ENCODE assay signal across 1 mouse cellular context in the genomic region with DNA sequence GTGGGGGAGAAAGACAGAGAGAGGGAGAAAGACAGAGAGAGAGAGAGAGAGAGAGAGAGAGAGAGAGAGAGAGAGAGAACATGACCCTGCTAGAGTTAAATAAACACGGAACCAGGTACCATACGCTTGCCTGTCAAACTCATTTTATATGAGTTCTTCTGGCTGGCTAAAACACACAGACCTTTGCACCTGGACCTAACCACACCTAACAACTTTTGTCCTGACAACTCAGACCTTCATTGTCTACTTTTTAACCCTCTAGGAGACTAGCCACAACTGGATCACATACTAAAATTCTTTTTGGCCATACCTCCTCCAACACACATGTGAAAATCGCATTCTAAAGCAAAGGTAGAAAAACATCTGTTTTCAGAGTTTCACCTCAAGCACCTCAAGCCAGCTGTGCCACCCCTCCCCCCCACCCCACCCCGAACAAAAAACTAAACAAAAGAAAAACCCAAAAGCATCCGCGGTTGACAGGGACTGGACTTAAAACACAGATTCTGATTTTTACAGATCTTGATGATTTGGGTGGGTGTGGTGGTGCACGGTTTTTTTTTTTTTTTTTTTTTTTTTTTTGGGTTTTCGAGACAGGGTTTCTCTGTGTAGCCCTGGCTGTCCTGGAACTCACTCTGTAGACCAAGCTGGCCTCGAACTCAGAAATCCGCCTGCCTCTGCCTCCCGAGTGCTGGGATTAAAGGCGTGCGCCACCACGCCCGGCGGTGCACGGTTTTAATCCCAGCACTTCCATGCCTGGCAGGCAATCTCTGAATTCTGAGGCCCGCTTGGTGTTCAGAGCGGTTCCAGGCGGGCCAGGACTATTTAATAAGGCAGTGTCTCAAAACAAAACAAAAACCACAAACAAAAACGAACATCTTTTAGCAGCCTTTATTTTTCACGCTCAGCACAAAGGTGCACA.
TF ChIP-seq lines count a peak whose summit lies in the region.

No protein-coding gene starts in this region.

TF ChIP-seq in MEL, 35 proteins besides CTCF, POLR2A, EP300 and RAD21 (continued from another document):
- TF ChIP-seq SMC3 (IDR thresholded peaks at IDR 0.05; ENCODE audit: low read depth, low read length): no peak
- TF ChIP-seq RCOR1 (IDR thresholded peaks at IDR 0.05; ENCODE audit: low read depth, low read length): no peak
- no peak for TF ChIP-seq SIN3A (IDR thresholded peaks at IDR 0.05; ENCODE audit: low read length)
- no peak for TF ChIP-seq BHLHE40 (IDR thresholded peaks at IDR 0.05; ENCODE audit: borderline replicate concordance, low read depth, low read length)
- no peak for TF ChIP-seq UBTF (IDR thresholded peaks at IDR 0.05; ENCODE audit: borderline replicate concordance, insufficient read depth, low read depth, low read length)
